In genomic region chr2:20446180-20446579, GRCm38 (mm10) we compare ENCODE assay signal across 14 mouse cellular contexts.
A peak's percentile ranks its signal among the peaks of the same experiment; 100 is the strongest.
DNase-seq lines count a peak whose midpoint lies in the region; ATAC-seq and TF ChIP-seq lines count a peak whose summit lies in the region.
"Had no signal": no experiment of that assay in that cellular context is flagged by ENCODE, and none has a peak within 500 bp of the region (broad histone marks: within the 10 kb centered on the region; RNA-seq: fewer than 3 reads in every experiment).

No protein-coding gene starts in this region.

- intact Hi-C loops in heart, adult 2 months (cut with DNase I) = loop anchor here (5.0 kb wide), 1 partner anchor 46 kb away; no protein-coding TSS in a partner anchor

- WGBS in heart, adult 2 months = 44% methylated on average over 4 of the region's 4 CpGs
- 50% methylated on average over 4 of the region's 4 CpGs for whole genome bisulfite sequencing in heart, embryonic 11.5 days (ENCODE audit: insufficient replicate concordance)
- WGBS in kidney, embryonic 15.5 days = 56% methylated on average over 4 of the region's 4 CpGs
- WGBS in lung, postnatal 0 days = 43% methylated on average over 4 of the region's 4 CpGs
- WGBS in stomach, postnatal 0 days = 53% methylated on average over 4 of the region's 4 CpGs
- whole genome bisulfite sequencing in forebrain, embryonic 13.5 days = 83% methylated on average over 4 of the region's 4 CpGs

- DNase-seq in heart, adult 2 months = no peak
- DNase-seq in kidney, adult 11 months = no peak
- peak; percentile 9 for DNase-seq in lung, postnatal 0 days (ENCODE audit: low spot score)
- no peak for DNase-seq in lung, adult 18-20 months
- no peak for DNase-seq in stomach, postnatal 0 days (ENCODE audit: low spot score)
- DNase-seq: cerebellum, postnatal 10 days; embryo, embryonic 11 days; midbrain, embryonic 14.5 days; thymus, adult 18-20 months had no signal

- peak overlapping the region; percentile 78 for H3K27ac ChIP-seq in heart, adult 2 months
- H3K27ac ChIP-seq in heart, embryonic 11.5 days (ENCODE audit: low read depth, low read length) = no peak overlapping the region
- H3K27ac ChIP-seq in kidney, embryonic 15.5 days = peak overlapping the region; percentile 91
- H3K27ac ChIP-seq in lung, postnatal 0 days (ENCODE audit: low read length) = no peak overlapping the region
- H3K27ac ChIP-seq in stomach, postnatal 0 days (replicated peaks) = no peak overlapping the region
- H3K27ac ChIP-seq in forebrain, embryonic 13.5 days = no peak overlapping the region
- H3K27ac ChIP-seq: forebrain, embryonic 12.5 days; limb, embryonic 15.5 days had no signal

- H3K9me3 ChIP-seq in heart, embryonic 11.5 days (replicated peaks; ENCODE audit: control insufficient read depth, low read length) = no peaks in the 10 kb centered on the region
- no peaks in the 10 kb centered on the region for H3K9me3 ChIP-seq in kidney, embryonic 15.5 days (replicated peaks)
- H3K9me3 ChIP-seq in lung, postnatal 0 days (ENCODE audit: low read length) = no peaks in the 10 kb centered on the region
- no peaks in the 10 kb centered on the region for H3K9me3 ChIP-seq in stomach, postnatal 0 days (ENCODE audit: control insufficient read depth, low read length)
- no peaks in the 10 kb centered on the region for H3K9me3 ChIP-seq in forebrain, embryonic 13.5 days (replicated peaks)
- H3K9me3 ChIP-seq: forebrain, embryonic 12.5 days; limb, embryonic 15.5 days had no signal

- H3K36me3 ChIP-seq in heart, adult 2 months (ENCODE audit: control insufficient read depth, insufficient read depth, low read length) = peaks cover 3% of the 10 kb centered on the region; the same call in 1 of the 2 replicates
- H3K36me3 ChIP-seq in heart, embryonic 11.5 days (ENCODE audit: control insufficient read depth, insufficient read depth, low read length) = no peaks in the 10 kb centered on the region
- no peaks in the 10 kb centered on the region for H3K36me3 ChIP-seq in kidney, embryonic 15.5 days
- no peaks in the 10 kb centered on the region for H3K36me3 ChIP-seq in lung, postnatal 0 days (ENCODE audit: insufficient read depth, low read length)
- H3K36me3 ChIP-seq in stomach, postnatal 0 days (ENCODE audit: control insufficient read depth, insufficient read depth, low read length) = no peaks in the 10 kb centered on the region
- no peaks in the 10 kb centered on the region for H3K36me3 ChIP-seq in forebrain, embryonic 13.5 days (ENCODE audit: poor library complexity, severe bottlenecking)
- H3K36me3 ChIP-seq: forebrain, embryonic 12.5 days; limb, embryonic 15.5 days had no signal

- no peaks in the 10 kb centered on the region for H3K27me3 ChIP-seq in heart, adult 2 months (ENCODE audit: control insufficient read depth, insufficient read depth, low read length)
- H3K27me3 ChIP-seq in heart, embryonic 11.5 days (ENCODE audit: control insufficient read depth, insufficient read depth, low read length) = no peaks in the 10 kb centered on the region
- no peaks in the 10 kb centered on the region for H3K27me3 ChIP-seq in kidney, embryonic 15.5 days
- no peaks in the 10 kb centered on the region for H3K27me3 ChIP-seq in lung, postnatal 0 days (replicated peaks; ENCODE audit: insufficient read depth, low read length)
- H3K27me3 ChIP-seq in stomach, postnatal 0 days (ENCODE audit: control insufficient read depth, insufficient read depth, low read length) = no peaks in the 10 kb centered on the region
- H3K27me3 ChIP-seq in forebrain, embryonic 13.5 days = no peaks in the 10 kb centered on the region
- H3K27me3 ChIP-seq: forebrain, embryonic 12.5 days; limb, embryonic 15.5 days had no signal

- TF ChIP-seq CTCF in heart, adult 2 months (IDR thresholded peaks at IDR 0.05) = peak; percentile 61
- TF ChIP-seq CTCF in lung, postnatal 0 days (IDR thresholded peaks at IDR 0.05) = peak; percentile 34
- peak; percentile 52 for TF ChIP-seq CTCF in stomach, postnatal 0 days (IDR thresholded peaks at IDR 0.05; ENCODE audit: low read depth)

- no peak for TF ChIP-seq EP300 in heart, adult 2 months (IDR thresholded peaks at IDR 0.05; ENCODE audit: insufficient read depth, low read depth, low read length)
- no peak for TF ChIP-seq EP300 in lung, postnatal 0 days (IDR thresholded peaks at IDR 0.05)
- no peak for TF ChIP-seq EP300 in stomach, postnatal 0 days (optimal IDR thresholded peaks at IDR 0.05)

- H3K79me2 ChIP-seq in heart, adult 2 months (replicated peaks; ENCODE audit: control insufficient read depth, insufficient read depth, low read length) = no peaks in the 10 kb centered on the region

- peaks cover 12% of the 10 kb centered on the region for H3K4me1 ChIP-seq in heart, adult 2 months (ENCODE audit: control insufficient read depth, insufficient read depth, low read length)
- H3K4me1 ChIP-seq in heart, embryonic 11.5 days (ENCODE audit: control insufficient read depth, insufficient read depth, low read length) = peaks cover 19% of the 10 kb centered on the region
- H3K4me1 ChIP-seq in kidney, embryonic 15.5 days = peaks cover 32% of the 10 kb centered on the region
- peaks cover 12% of the 10 kb centered on the region; the same call in 1 of the 2 replicates for H3K4me1 ChIP-seq in lung, postnatal 0 days (ENCODE audit: insufficient read depth, low read depth, low read length)
- H3K4me1 ChIP-seq in stomach, postnatal 0 days (replicated peaks; ENCODE audit: control insufficient read depth, insufficient read depth) = peaks cover 2% of the 10 kb centered on the region; the same call in 1 of the 2 replicates
- H3K4me1 ChIP-seq in forebrain, embryonic 13.5 days = no peaks in the 10 kb centered on the region
- H3K4me1 ChIP-seq: forebrain, embryonic 12.5 days had no signal

- no peak for ATAC-seq in heart, embryonic 11.5 days (replicated peaks; ENCODE audit: insufficient number of reproducible peaks, low FRiP score, low TSS enrichment)
- ATAC-seq in kidney, embryonic 15.5 days (replicated peaks; ENCODE audit: low FRiP score) = no peak
- no peak for ATAC-seq in lung, postnatal 0 days
- ATAC-seq in stomach, postnatal 0 days (ENCODE audit: low FRiP score, low TSS enrichment) = no peak
- ATAC-seq in forebrain, embryonic 13.5 days = no peak

- no peak overlapping the region for H3K4me3 ChIP-seq in heart, adult 2 months
- no peak overlapping the region for H3K4me3 ChIP-seq in heart, embryonic 11.5 days (ENCODE audit: low read depth, low read length)
- no peak overlapping the region for H3K4me3 ChIP-seq in kidney, embryonic 15.5 days (replicated peaks)
- H3K4me3 ChIP-seq in lung, postnatal 0 days (ENCODE audit: low read depth, low read length) = no peak overlapping the region
- no peak overlapping the region for H3K4me3 ChIP-seq in stomach, postnatal 0 days (ENCODE audit: low read depth, low read length)
- no peak overlapping the region for H3K4me3 ChIP-seq in forebrain, embryonic 13.5 days
- H3K4me3 ChIP-seq: forebrain, embryonic 12.5 days; limb, embryonic 15.5 days had no signal

- no peak overlapping the region for H3K4me2 ChIP-seq in heart, embryonic 11.5 days
- H3K4me2 ChIP-seq in kidney, embryonic 15.5 days = no peak overlapping the region
- no peak overlapping the region for H3K4me2 ChIP-seq in lung, postnatal 0 days (replicated peaks; ENCODE audit: low read depth, low read length)
- H3K4me2 ChIP-seq in stomach, postnatal 0 days (replicated peaks; ENCODE audit: low read depth) = no peak overlapping the region
- H3K4me2 ChIP-seq in forebrain, embryonic 13.5 days = no peak overlapping the region
- H3K4me2 ChIP-seq: forebrain, embryonic 12.5 days; limb, embryonic 15.5 days had no signal

- TF ChIP-seq POLR2A in heart, adult 2 months (IDR thresholded peaks at IDR 0.05; ENCODE audit: insufficient read depth, low read depth, low read length) = no peak

- H3K9ac ChIP-seq in heart, adult 2 months (ENCODE audit: low read depth, low read length) = no peak overlapping the region
- no peak overlapping the region for H3K9ac ChIP-seq in heart, embryonic 11.5 days (ENCODE audit: low read depth, low read length)
- no peak overlapping the region for H3K9ac ChIP-seq in kidney, embryonic 15.5 days
- no peak overlapping the region for H3K9ac ChIP-seq in lung, postnatal 0 days (replicated peaks; ENCODE audit: low read depth)
- no peak overlapping the region for H3K9ac ChIP-seq in stomach, postnatal 0 days (ENCODE audit: low read length)
- H3K9ac ChIP-seq in forebrain, embryonic 13.5 days = no peak overlapping the region
- H3K9ac ChIP-seq: forebrain, embryonic 12.5 days; limb, embryonic 15.5 days had no signal

Comparison
In these comparisons a context has a peak if more than half of its experiments do, and no peak if none do; other contexts are left out.
1. H3K27ac ChIP-seq: peak in heart, adult 2 months (single experiment) and kidney, embryonic 15.5 days (single experiment); none in heart, embryonic 11.5 days (single experiment), lung, postnatal 0 days (single experiment), stomach, postnatal 0 days (single experiment) and forebrain, embryonic 13.5 days (single experiment).
2. Peak in every context shown above with its lines, with median percentiles within 50 percentile points of each other: CTCF ChIP-seq.